Mouse (Mus musculus) adrenal gland, postnatal 4 days (tissue): ENCODE data around the gene Adgrg3. TPM values are rescaled to one million over a fixed set of nuclear protein-coding genes. Genes with fewer than 3 reads are reported as not detected.
A peak's percentile ranks its signal among the peaks of the same experiment; 100 is the strongest.

Experiments
- DNase-seq, 2 experiments: peaks; one replicate each; pipeline ENCODE4 v3.0.0; 2021 to 2022; ENCODE audit warnings: low spot score in 2 of 2, mixed read lengths in 2 of 2
- total RNA-seq, 2 experiments: library from RNA; stranded (reverse); gene quantifications; 2 replicates each; pipeline ENCODE4 v1.2.3; 2021

The Adgrg3 gene
- total RNA-seq, 2 experiments from 2014 or later: 6.2 to 7.8 TPM

DNA sequence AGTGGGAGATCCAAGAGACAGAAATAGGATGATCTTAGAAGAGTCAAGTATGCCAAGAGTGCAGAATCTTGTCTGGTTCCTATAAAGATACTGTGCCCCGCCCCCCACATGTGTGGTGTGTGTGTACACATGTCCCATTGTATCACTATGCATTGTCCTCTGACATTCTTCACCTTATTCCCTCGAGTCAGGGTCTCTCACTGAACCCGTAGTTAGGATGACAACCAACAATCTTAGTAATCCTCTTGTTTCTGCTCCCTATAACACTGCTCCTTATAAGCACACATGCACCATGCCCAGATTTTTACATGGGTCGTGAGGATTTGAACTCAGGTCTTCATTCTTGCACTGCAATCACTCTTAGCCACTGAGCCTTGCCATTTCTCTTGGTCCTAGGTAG, 61.8 kb downstream of the Adgrg3 start:
- no peak for DNase-seq

GRCm38 (mm10) chr8:95080381-95081341, 63.2 kb downstream of the Adgrg3 start, which contains the start of gene Katnb1:
TSS of gene Katnb1 (plus strand) at chr8:95081186.
- DNase-seq: peak; percentile 76 to 95

DNA sequence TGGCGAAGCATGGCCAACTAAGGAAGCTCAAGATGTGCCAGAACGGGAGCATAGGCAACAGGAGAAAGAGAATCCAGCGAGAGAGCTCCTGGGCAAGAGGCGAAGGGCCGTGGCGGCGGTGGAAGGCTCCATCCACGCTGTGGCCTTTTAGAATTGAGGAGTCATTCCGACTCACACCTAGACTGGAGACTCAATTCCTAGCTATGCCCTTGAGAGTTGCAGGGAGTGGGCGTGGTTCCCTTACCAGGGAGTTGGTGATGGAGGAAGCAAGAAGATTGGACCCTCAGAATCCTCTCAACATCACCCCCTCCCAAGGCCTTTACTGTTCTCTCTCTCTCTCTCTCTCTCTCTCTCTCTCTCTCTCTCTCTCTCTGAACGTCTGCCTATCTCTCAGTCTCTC, 64.2 kb downstream of the Adgrg3 start:
- no peak for DNase-seq

- DNase-seq: no peak
Observed at GRCm38 (mm10) chr8:95084261-95084660, 66.8 kb downstream of the Adgrg3 start.

DNA sequence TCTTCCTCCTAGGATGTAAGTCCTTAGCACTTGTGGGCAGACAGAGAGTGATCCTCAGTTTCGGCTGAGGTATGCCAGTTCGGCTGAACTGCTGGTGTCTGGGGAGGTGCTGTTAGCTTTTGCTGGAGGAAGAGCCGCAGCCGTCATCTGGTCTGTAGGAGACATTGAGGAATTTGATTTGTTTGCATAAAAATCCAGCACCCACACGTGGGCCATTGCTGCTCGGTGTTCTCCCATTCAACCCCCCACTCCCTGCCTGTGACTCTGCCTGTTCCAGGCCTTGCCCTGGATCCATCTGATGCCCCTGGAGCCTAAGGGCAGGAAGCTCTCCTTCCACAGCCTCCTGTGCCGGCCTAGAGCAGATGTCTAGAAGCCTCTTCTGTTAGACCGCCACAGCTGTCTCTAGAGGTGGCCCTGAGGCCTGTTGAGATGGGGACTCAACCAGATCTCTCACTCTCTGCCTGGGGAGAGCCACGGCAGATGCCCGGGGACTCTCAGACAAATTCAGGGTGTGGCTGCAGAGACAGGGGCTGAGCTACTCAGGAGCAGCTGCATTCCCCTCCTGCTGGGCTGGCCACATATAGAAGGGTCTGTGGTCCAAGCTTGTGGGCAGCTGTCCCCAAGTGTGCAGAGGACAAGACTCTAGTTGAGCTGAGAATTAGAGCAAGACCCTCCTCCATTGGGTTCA, 67.4 kb downstream of the Adgrg3 start:
- no peak for DNase-seq

DNA sequence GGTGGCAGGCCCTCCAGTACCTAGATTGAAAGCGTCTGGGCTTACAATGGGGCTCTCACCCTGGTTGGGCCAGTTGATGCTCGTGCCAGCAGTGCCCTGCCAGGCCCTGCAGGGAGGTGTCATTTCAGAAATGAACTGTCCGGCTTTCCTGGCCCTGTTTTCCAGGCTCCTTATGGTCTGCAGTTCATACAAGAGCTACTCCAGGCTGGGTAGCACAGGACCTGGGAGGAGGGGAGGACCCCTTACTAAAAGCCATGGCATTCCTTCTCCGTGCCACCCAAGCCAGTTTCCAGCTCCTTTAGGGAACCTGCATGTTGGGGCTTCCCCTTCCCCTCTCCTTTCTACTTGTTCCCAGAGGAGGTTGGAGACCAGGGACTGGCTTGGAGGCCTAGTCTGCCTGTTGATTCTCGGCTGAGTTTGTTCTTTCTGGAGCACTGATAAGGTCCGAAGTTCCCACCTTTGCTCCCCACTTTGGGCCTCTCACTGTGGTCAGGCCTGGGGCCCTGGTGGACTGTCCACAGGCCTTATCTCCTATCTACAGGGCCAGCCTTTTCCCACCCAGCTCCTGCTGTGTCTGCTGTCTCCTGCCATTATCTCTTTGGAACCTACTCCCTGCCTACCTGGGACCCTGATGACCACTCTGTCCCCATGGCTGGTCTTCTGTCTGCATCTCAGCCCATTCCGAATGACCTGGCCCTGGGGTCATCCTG, 68.1 kb downstream of the Adgrg3 start:
- DNase-seq: no peak

- no peak for DNase-seq
Observed at GRCm38 (mm10) chr8:95093574-95093973, 76.1 kb downstream of the Adgrg3 start.

Other genes with a start within 250 kb of the Adgrg3 start
- gene Cx3cl1, start 245.7 kb upstream of the Adgrg3 start, total RNA-seq: 10 to 100 TPM; 18.8 to 21.1 TPM
- gene Ccl17, start 207.2 kb upstream of the Adgrg3 start, total RNA-seq: under 1 TPM; 0.87 to 0.90 TPM
- 100 to 1,000 TPM; 128 to 144 TPM for gene Coq9, start 179.4 kb upstream of the Adgrg3 start, total RNA-seq
- gene Ciapin1, start 179.3 kb upstream of the Adgrg3 start, total RNA-seq: 10 to 100 TPM; 84.1 to 89.3 TPM
- 10 to 100 TPM; 61.4 to 65.6 TPM for gene Polr2c, start 160.2 kb upstream of the Adgrg3 start, total RNA-seq
- gene Dok4, start 141.4 kb upstream of the Adgrg3 start, total RNA-seq: 10 to 100 TPM; 21.5 to 24.9 TPM
- gene Ccdc102a, start 99.6 kb upstream of the Adgrg3 start, total RNA-seq: 10 to 100 TPM; 13.3 to 14.0 TPM
- gene Adgrg5, start 94.0 kb upstream of the Adgrg3 start, total RNA-seq: under 1 TPM; 0.28 to 0.42 TPM
- 10 to 100 TPM; 38.3 to 62.3 TPM for gene Adgrg1, start 42.9 kb upstream of the Adgrg3 start, total RNA-seq
- not detected for gene Drc7, start 37.4 kb downstream of the Adgrg3 start, total RNA-seq
- 10 to 100 TPM; 20.2 to 20.9 TPM for gene Katnb1, start 63.5 kb downstream of the Adgrg3 start, total RNA-seq
- gene Kifc3, start 185.1 kb downstream of the Adgrg3 start, total RNA-seq: 100 to 1,000 TPM; 116 to 117 TPM